Mouse (Mus musculus) heart, adult 2 months (tissue): ENCODE results near the gene Bglap. TPM values are rescaled to one million over a fixed set of nuclear protein-coding genes. Genes with fewer than 3 reads are reported as not detected.
"Not testable (repeated sequence)": the region's sequence is repeated elsewhere in the genome, so short reads cannot be mapped to it uniquely, and the experiment has no call there.

Experiments
- DNase-seq, 2 experiments: peaks; one replicate each; pipeline ENCODE4 v3.0.0; 2021
- H3K27ac ChIP-seq: fragments of 200-600 bp; 2 replicates; pipeline ENCODE4 v1.8.1; 2022
- H3K27me3 ChIP-seq: fragments of 200-500 bp; 2 replicates; pipeline ENCODE4 v1.6.1; 2012; ENCODE audit warnings: mild to moderate bottlenecking, low read length, inconsistent platforms, mixed read lengths; ENCODE audit not compliant: control insufficient read depth, insufficient read depth
- H3K36me3 ChIP-seq: fragments of 200-500 bp; 2 replicates; pipeline ENCODE4 v1.6.1; 2012; ENCODE audit warnings: low read length, inconsistent platforms; ENCODE audit not compliant: control insufficient read depth, insufficient read depth
- H3K4me1 ChIP-seq: fragments of 200-500 bp; 2 replicates; pipeline ENCODE4 v1.6.1; 2011; ENCODE audit warnings: low read length; ENCODE audit not compliant: control insufficient read depth, insufficient read depth
- H3K4me3 ChIP-seq: fragments of 200-600 bp; 2 replicates; pipeline ENCODE4 v1.8.1; 2022
- H3K79me2 ChIP-seq: fragments of 200-500 bp; replicated peaks from 2 replicates; pipeline ENCODE4 v1.6.1; 2012; ENCODE audit warnings: mild to moderate bottlenecking, inconsistent platforms, low read length, moderate library complexity, mixed read lengths; ENCODE audit not compliant: control insufficient read depth, insufficient read depth
- H3K9ac ChIP-seq: fragments of 200-500 bp; 2 replicates; pipeline ENCODE4 v1.6.1; 2012; ENCODE audit warnings: low read depth, mild to moderate bottlenecking, control low read depth, inconsistent platforms, low read length, mixed read lengths
- CTCF ChIP-seq: fragments of 200-600 bp; IDR thresholded peaks from 2 replicates; pipeline ENCODE4 v1.8.1; 2022; ENCODE audit warnings: antibody characterized with exemption, mild to moderate bottlenecking, moderate library complexity
- EP300 ChIP-seq: fragments of 200-500 bp; IDR thresholded peaks from 2 replicates; pipeline ENCODE4 v1.6.1; 2011; ENCODE audit warnings: low read depth, low read length, control low read depth; ENCODE audit not compliant: insufficient read depth
- POLR2A ChIP-seq: fragments of 200-500 bp; IDR thresholded peaks from 2 replicates; pipeline ENCODE4 v1.6.1; 2011; ENCODE audit warnings: mild to moderate bottlenecking, low read depth, low read length, control low read depth; ENCODE audit not compliant: insufficient read depth
- WGBS: fragments of 180-500 bp; shearing (Covaris S2); methylation state at CpG from one replicate; pipeline ENCODE4 v1.1.7; 2018; 5-methylcytosine and 5-hydroxymethylcytosine counted together
- intact Hi-C: fragments of 180-260 bp; cut with DNase I; formaldehyde crosslinking; loops from one replicate; pipeline ENCODE4 v1.15.1; 2025
- polyA plus RNA-seq: library from polyadenylated mRNA; depleted of rRNA; stranded (reverse); fragments of >200 nt; gene quantifications from 2 replicates; pipeline ENCODE4 v1.2.3, GENCODE M21; 2012
- total RNA-seq, 2 experiments: library from RNA; stranded (reverse); gene quantifications; 2 replicates each; pipeline ENCODE4 v1.2.3; 2021

Bglap gene
- total and polyA plus RNA-seq, 3 experiments = not detected

- H3K4me3 ChIP-seq = no peak overlapping the region
- no peaks in the 10 kb centered on the region for H3K36me3 ChIP-seq
- H3K4me1 ChIP-seq = no peaks in the 10 kb centered on the region
- DNase-seq = no peak
- intact Hi-C loops = loop anchor here (1.0 kb wide), 1 partner anchor 62 kb away; no protein-coding TSS in a partner anchor
- no peak for TF ChIP-seq POLR2A
- TF ChIP-seq EP300 = no peak
- no peak for TF ChIP-seq CTCF
- no peak overlapping the region for H3K9ac ChIP-seq
- no peaks in the 10 kb centered on the region for H3K27me3 ChIP-seq
- no peaks in the 10 kb centered on the region for H3K79me2 ChIP-seq
- WGBS = 84% methylated on average over 10 of the region's 10 CpGs
- no peak overlapping the region for H3K27ac ChIP-seq
Observed at GRCm38 (mm10) chr3:88403522-88404230, 19.4 kb upstream of the Bglap start.

GRCm38 (mm10) chr3:88398666-88399065 is 14.4 kb upstream of the Bglap start:
- DNase-seq = no peak
- intact Hi-C loops = no loop called here
- Histone ChIP-seq H3K27ac (no peak overlapping the region), H3K79me2 (no peaks in the 10 kb centered on the region), H3K27me3 (no peaks in the 10 kb centered on the region), H3K36me3 (no peaks in the 10 kb centered on the region), H3K9ac (no peak overlapping the region), H3K4me1 (no peaks in the 10 kb centered on the region), H3K4me3 (no peak overlapping the region)
- WGBS = 86% methylated on average over 2 of the region's 2 CpGs
- TF ChIP-seq EP300 = no peak
- no peak for TF ChIP-seq CTCF
- no peak for TF ChIP-seq POLR2A

- intact Hi-C loops = no loop called here
- Histone ChIP-seq H3K9ac (no peak overlapping the region), H3K4me3 (no peak overlapping the region), H3K27ac (no peak overlapping the region), H3K4me1 (no peaks in the 10 kb centered on the region), H3K27me3 (no peaks in the 10 kb centered on the region), H3K36me3 (no peaks in the 10 kb centered on the region), H3K79me2 (no peaks in the 10 kb centered on the region)
- WGBS = 77% methylated on average over 8 of the region's 8 CpGs
- no peak for DNase-seq
- TF ChIP-seq POLR2A (no peak), CTCF (no peak), EP300 (no peak)
Observed at GRCm38 (mm10) chr3:88395742-88396141, 11.5 kb upstream of the Bglap start.

GRCm38 (mm10) chr3:88395288-88395687 is 11.0 kb upstream of the Bglap start:
- Histone ChIP-seq H3K79me2 (no peaks in the 10 kb centered on the region), H3K4me1 (no peaks in the 10 kb centered on the region), H3K36me3 (no peaks in the 10 kb centered on the region), H3K27me3 (no peaks in the 10 kb centered on the region), H3K27ac (no peak overlapping the region), H3K4me3 (no peak overlapping the region), H3K9ac (no peak overlapping the region)
- TF ChIP-seq EP300 (no peak), CTCF (no peak), POLR2A (no peak)
- intact Hi-C loops = no loop called here
- DNase-seq = no peak
- WGBS = 97% methylated on average over 6 of the region's 6 CpGs

- Histone ChIP-seq H3K4me3 (no peak overlapping the region), H3K27me3 (no peaks in the 10 kb centered on the region), H3K9ac (no peak overlapping the region), H3K36me3 (no peaks in the 10 kb centered on the region), H3K79me2 (no peaks in the 10 kb centered on the region), H3K27ac (no peak overlapping the region), H3K4me1 (no peaks in the 10 kb centered on the region)
- TF ChIP-seq CTCF = no peak
- WGBS = 85% methylated on average over 9 of the region's 9 CpGs
- intact Hi-C loops = no loop called here
- DNase-seq = no peak
Observed at GRCm38 (mm10) chr3:88393776-88394375, 9.6 kb upstream of the Bglap start.

GRCm38 (mm10) chr3:88382383-88382782 is 1.9 kb downstream of the Bglap start:
- H3K9ac ChIP-seq, intact Hi-C loops: not testable (repeated sequence)
- WGBS = 52% methylated on average over 3 of the region's 7 CpGs

GRCm38 (mm10) chr3:88381389-88382315 is 2.6 kb downstream of the Bglap start:
- WGBS = 19% methylated on average over 22 of the region's 22 CpGs
- intact Hi-C loops, H3K4me3 ChIP-seq, H3K27ac ChIP-seq, H3K4me1 ChIP-seq, H3K79me2 ChIP-seq, H3K36me3 ChIP-seq, H3K27me3 ChIP-seq, H3K9ac ChIP-seq, DNase-seq: not testable (repeated sequence)

More at GRCm38 (mm10) chr3:88382383-88382782, 1.9 kb downstream of the Bglap start:
- not testable (repeated sequence) for H3K79me2 ChIP-seq, H3K27me3 ChIP-seq, DNase-seq, H3K27ac ChIP-seq, H3K4me3 ChIP-seq, H3K4me1 ChIP-seq, H3K36me3 ChIP-seq

GRCm38 (mm10) chr3:88378599-88378998 is 5.7 kb downstream of the Bglap start, which contains the start of gene Bglap2:
TSS of gene Bglap2 (minus strand) at chr3:88378699.
- H3K9ac ChIP-seq, H3K79me2 ChIP-seq, H3K4me1 ChIP-seq, intact Hi-C loops, DNase-seq, H3K4me3 ChIP-seq, H3K36me3 ChIP-seq, H3K27me3 ChIP-seq, H3K27ac ChIP-seq: not testable (repeated sequence)
- 74% methylated on average over 5 of the region's 5 CpGs for WGBS
